Mouse (Mus musculus) adrenal gland, adult 18-20 months (tissue): ENCODE results near the gene Frs3. TPM values are rescaled to one million over a fixed set of nuclear protein-coding genes. Genes with fewer than 3 reads are reported as not detected.
A peak's percentile ranks its signal among the peaks of the same experiment; 100 is the strongest.
"Not testable (repeated sequence)": the region's sequence is repeated elsewhere in the genome, so short reads cannot be mapped to it uniquely, and the experiment has no call there.

Source experiments
- DNase-seq, 2 experiments: peaks; one replicate each; pipeline ENCODE4 v3.0.0; 2021 to 2022; ENCODE audit warnings: low spot score in 2 of 2
- long read RNA-seq, 2 experiments: library from polyadenylated mRNA; stranded (forward); transcript quantifications; one replicate each; pipeline ENCODE4 v2.0.0; 2021
- total RNA-seq, 2 experiments: library from RNA; stranded (reverse); gene quantifications; 1 replicate in 1 of 2; 2 replicates in 1 of 2; pipeline ENCODE4 v1.2.3; 2021

Frs3 gene
- total RNA-seq: 1 to 10 TPM; 4.9 to 7.1 TPM
- long read RNA-seq, experiment 1, partial matches to known transcripts: 1 of 8 reads
- long read RNA-seq, experiment 1, other reads (novel, unspliced or antisense): 3 of 8 reads
- long read RNA-seq, experiment 2, transcript Frs3-201 (7 exons, 2,144 nt): major isoform, 8 of 13 reads
- long read RNA-seq, experiment 2, partial matches to known transcripts: 1 of 13 reads
- long read RNA-seq, experiment 2, other reads (novel, unspliced or antisense): 4 of 13 reads

DNA sequence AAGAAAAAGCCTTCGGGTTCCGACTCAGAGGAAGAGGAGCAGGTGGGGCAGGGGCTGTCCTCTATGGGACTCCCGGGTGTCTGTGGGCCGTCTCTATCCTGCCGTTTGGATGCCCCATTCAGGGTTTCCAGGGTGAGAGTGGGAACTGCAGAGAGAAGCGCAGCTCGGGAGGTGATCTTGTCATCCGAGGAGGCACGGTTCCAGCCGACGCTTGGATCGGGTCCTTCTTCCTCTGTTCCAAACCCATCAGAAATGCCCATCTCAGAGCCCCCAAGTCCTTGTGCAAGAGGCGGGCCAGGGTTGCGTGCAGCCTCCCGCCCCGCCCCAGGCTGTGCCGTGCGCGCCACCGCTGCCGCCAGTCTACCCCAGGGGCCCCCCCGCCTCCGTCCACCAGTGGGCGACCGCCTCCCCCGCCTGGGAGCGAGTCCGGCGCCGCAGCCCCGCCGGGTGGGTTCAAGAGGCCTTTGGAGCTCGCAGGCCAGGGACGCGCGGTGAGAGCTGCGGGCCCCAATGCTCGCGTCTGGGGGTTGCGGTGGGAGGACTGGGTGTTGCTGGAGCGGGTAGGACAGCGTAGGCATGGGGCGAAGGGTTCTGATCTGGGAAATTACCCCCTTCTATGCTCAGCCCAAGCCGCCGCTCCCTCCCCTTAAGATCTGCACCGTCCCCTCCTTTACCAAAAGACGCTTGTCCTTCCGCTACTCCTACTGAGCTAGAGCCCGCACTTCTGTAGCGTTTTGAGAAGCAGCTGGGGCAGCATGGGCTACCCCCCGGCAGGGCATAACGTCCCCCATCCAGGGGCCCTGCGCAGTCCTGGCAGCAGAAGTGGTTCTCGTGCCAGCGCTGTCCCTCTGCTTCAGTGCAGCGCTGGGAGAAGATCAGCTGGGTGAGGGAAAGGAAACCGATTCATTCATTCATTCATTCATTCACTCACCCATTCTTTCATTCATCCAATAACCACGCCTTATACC lies at the start of gene Frs3:
Gene Frs3 (plus strand): TSS at position 423 of the 968 bp plus-strand sequence.
- DNase-seq: peak; percentile 69 to 76

DNA sequence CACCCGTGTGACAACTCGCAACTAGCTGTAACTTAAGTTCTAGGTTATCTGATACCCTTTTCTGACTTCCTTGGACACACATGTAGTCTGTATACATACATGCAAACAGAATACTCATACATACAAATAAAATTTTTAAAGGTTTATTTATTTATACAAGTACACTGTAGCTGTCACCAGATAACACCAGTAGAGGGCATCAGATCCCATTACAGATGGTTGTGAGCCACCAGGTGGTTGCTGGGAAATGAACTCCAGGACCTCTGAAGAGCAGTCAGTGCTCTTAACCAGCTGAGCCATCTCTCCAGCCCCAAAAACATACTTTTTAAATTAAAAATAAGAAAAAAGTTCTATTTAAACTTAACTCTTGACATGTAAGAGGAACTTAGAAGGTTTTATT lies 45.8 kb upstream of the Frs3 start:
- DNase-seq: no peak

DNA sequence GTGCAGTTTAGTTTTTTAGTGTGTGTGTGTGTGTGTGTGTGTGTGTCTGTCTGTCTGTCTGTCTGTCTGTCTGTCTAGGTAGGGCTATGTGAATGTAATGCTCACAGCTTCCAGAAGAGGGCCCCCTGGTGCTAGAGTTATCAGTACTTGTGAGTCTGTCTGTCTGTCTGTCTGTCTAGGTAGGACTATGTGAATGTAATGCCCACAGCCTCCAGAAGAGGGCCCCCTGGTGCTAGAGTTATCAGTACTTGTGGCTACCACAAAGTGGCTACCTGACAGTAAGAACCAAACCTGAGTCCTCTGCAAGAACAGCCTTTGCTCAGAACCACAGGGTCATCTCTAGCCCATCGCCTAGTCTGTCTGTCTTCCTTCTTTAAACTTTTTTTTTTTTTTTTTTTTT lies 42.1 kb upstream of the Frs3 start:
- DNase-seq: peak; percentile 25 to 43

DNA sequence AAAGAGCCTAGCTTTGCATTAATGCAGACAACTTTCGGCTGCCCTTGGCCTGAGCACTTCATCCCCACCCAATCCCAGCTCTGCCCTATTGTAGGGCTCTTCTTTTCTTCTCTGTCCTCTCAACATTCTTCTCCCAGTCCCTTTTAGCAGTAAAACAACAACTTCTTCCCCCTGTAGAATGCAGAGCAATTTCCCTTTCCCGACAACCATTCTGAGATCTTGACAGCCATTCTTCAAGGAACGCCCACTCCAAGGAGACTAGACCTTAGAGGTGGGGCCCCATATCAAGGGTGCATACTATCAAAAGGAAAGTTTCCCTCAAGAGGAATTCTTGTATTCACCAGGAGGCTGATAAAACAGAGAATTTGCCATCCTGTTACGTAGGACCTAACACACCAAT lies 39.9 kb upstream of the Frs3 start:
- no peak for DNase-seq

DNA sequence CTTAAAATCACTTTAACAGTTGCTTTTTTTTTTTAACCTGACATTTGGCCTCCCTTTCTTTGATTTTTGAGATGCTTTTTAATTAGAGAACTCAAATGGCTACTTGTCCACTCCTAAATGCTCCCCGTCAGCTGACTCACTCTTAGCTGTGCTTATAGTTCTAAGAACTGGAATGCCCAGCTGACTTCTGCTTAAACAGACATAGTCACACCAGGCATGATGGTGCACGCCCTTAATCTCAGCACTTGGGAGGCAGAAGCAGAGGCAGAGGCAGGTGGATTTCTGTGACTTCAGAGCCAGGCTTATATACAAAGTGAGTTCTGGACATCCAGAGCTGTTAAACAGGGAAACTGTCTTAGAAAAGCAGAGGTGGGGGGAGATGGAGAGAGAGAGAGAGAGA lies 36.9 kb upstream of the Frs3 start:
- no peak for DNase-seq

DNA sequence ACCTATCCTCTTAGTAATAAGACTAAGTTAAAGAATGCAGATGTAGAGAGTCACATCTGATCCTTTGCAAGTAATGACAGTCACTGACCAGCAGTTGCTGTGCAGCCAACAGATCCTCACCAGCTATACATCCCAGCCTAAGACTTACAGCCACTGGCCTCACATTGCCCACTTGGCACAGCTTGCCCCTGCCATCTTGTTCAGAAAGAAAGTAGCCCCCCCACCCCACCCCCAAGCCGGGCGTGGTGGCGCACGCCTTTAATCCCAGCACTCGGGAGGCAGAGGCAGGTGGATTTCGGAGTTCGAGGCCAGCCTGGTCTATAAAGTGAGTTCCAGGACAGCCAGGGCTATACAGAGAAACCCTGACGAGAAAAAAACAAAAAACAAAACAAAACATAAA lies 34.5 kb upstream of the Frs3 start:
- DNase-seq: not testable (repeated sequence)

DNA sequence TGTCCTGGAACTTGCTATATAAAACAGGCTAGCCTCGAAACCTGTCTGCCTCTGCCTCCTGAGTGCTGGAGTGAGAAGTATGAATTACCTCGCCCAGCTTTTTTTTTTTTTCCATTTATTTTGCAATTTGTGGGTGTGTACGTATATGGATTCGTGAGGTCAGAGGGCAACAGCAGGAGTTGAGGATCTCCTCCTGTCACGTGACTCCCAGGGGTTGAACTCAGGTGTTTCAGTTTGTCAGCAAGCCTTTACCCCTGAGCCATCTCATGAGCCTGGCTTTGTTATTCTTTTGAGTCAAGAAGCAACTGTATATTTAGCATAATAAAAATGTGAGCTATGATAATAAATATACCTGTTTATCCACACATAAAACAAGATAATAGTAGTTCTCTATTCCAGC lies 33.1 kb upstream of the Frs3 start:
- no peak for DNase-seq

DNA sequence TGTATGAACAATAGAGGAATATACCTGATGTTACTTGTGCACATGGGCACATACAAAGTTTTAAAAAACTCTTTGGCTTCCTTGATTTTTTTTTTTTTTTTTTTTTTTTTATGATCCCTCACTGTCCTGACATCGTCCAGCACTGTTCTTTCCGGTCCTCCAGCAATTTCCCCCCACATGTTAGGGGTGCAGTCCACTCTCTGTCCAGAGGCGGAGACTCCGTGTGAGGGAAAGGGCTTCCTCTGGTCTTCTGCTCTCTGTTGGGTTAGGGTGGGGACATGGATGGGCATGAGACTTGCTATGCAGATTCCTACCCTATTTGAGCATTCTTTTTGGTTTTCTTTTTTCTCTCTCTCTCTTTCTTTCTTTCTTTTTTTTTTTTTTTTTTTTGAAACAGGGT lies 30.9 kb upstream of the Frs3 start:
- no peak for DNase-seq

DNA sequence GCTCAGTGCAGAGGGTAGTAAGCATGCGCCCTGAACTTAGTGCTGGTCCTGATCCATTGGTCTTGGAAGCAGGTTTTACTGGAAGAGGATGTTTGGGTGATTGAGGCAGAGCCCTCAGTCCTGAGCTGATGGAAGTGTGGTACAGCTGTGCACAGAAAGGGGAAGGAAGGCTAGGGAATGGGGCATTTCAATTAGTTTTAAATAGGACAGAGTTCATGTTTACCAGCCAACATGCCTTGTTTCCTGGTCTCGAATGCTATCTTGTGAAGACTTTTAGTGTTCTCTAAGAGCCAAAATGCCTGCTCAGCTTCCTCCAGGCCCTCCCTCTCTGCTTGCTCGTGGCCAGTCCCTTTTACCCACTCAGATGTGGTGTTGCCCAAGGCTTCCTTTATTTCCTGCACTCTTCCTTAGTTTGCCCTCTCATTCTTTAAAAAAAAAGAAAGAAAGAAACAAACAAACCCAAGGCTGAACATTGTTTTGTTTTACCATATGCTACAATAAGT lies 30.0 kb upstream of the Frs3 start:
- no peak for DNase-seq

DNA sequence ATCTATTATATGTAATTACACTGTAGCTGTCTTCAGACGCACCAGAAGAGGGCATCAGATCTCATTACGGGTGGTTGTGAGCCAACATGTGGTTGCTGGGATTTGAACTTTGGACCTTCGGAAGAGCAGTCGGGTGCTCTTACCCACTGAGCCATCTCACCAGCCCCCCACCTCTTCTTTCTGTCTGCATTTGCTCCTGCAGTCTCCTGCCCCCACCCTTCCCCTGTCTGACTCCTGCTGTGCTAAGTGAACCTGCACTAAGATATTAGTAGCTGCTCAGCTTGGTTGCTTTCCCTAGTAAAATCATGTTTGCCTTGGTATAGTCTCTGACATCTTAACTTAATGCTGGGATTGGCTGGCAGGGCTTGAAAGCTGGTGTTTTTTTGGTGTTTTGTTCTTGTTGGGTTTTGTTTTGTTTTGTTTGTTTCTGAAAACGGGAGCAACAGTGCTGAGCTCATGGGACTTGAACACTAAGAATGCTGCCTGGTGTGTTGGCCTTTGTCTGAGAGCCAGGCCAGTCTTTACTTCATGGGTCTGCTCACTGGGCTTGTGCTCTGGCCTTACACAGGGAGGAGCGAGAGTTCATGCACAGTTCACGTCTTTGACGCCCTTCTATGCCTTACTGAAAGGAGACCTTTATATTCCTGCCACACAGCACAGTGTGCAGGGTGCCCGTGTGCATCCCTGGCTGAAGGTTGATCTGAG lies 25.7 kb upstream of the Frs3 start:
- DNase-seq: no peak

DNA sequence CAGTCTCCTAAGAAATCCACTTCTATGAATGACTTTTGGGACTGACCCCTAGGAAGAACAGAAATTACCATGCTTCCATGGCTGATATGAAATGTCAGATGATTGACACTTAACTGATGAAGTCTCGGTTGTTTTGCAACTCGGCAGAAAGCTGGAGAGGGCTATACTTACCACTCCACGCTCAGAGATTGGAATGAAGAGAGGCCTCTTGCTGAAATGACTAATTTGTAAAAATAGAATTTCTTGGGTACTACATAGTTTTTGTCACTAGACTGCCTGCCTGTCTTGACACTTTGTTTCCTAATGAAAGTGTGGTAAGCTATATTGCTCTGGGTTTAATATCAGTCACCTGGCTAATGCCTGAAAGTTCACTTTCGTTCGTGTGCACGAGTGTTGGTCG lies 24.4 kb upstream of the Frs3 start:
- DNase-seq: no peak

DNA sequence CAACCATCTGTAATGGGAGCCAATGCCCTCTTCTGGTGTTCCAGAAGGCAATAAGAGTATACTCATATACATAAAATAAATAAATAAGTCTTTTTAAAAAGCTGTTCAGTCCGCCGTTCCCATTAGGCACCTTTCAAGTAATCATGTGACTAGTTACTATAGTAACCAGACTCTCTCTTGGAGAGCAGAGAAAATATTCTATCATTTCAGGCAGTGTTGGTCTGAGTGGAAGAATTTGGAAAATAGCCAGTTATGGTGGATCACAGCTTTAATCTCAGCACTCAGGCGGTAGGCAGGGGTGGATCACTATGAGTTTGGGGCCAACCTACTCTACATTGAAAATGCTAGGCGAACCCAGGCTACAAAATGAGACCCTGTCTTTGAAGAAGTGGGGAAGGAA lies 19.7 kb upstream of the Frs3 start:
- no peak for DNase-seq

DNA sequence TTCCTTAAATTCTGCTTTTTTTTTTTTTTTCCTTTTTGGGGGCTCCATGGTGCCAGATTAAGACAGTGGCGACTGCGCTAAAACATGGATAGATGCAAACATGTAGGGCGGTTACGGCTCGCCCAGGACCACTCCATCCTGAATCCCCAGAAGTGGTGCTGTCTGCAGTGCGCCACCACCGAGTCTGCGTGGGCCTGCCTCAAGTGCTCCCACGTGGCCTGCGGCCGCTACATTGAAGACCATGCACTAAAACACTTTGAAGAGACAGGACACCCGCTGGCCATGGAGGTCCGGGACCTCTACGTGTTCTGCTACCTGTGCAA lies 16.9 kb upstream of the Frs3 start:
- DNase-seq: no peak

DNA sequence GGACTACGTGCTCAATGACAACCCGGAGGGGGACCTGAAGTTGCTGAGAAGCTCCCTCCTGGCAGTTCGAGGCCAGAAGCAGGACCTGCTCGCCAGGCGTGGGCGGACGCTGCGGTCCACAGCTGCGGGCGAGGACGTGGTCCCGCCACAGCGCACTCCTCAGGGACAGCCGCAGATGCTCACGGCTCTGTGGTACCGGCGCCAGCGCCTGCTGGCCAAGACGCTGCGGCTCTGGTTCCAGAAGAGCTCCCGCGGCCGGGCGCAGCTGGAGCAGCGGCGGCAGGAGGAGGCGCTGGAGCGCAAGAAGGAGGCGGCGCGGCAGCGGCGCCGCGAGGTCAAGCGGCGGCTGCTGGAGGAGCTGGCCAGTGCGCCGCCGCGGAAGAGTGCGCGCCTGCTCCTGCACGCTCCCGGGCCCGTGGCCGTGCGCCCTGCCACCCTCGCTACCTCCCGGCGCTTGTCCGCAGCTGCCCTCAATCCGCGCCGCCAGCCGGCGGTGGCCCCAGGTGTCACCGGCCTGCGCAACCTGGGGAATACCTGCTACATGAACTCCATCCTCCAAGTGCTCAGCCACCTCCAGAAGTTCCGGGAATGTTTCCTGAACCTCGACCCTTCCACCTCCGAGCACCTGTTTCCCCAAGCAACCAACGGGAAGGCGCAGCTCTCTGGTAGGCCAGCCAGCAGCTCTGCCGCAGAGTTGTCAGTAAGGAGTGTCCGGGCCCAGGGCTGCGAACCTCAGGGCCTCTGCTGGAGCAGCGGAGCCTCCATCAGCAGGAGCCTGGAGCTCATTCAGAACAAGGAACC lies 16.3 kb upstream of the Frs3 start:
- DNase-seq: peak; percentile 49 to 57

DNA sequence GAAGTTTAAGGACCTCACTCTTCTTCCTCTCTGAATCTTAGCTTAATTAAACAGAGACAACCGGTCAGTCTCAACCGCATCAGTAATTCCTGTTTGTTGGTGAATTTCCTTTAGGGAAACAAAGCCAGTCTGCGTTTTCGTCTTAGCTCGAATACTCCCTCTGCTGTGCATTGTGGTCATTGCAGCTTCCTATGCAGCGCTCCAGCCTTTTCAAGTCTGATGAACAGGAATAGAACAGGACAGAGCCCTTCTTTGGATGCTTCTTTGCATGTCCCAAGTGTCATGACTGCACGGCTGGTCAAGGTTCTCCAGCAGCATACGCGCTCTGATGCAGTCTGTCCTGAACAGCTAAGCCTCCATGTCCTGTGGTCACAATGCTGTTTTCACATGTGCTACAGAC lies 12.2 kb upstream of the Frs3 start:
- DNase-seq: peak; percentile 66 to 79

DNA sequence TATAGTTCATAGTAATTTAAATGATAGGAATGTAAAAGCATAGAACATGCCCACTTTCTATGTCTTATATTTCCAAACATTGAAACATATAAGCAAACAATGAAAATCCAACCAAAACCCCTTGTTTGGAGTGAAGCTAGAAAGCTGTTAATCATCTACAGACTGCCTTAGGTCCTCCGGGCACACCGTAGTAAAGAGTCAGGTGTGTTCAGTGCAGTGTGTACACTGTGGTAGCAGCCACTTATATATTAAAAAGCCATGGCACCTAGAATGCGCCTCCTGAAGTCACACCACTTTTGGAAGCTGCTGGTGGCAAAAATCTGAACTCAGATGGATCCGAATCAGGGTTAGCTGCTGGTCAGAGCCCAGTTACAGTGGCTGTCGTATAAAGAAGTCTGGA lies 10.6 kb upstream of the Frs3 start:
- no peak for DNase-seq

DNA sequence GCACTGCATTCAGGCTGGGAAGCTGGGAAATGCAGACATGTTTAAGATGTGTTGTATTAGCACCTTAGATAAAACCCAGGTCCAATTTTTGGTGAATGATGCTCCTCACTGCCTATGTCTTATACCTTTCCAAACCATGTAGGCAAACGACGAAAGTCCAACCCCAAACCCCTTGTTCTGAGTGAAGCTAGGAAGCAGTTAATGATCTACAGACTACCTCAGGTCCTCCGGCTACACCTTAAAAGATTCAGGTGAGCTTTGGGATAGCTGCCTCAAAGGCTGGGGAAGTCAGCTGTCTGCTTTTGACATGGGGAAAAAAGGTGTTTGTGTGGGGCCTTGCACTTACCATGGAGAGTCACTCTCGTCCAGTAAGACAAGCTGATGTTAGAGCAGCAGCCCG lies 10.1 kb upstream of the Frs3 start:
- DNase-seq: no peak

DNA sequence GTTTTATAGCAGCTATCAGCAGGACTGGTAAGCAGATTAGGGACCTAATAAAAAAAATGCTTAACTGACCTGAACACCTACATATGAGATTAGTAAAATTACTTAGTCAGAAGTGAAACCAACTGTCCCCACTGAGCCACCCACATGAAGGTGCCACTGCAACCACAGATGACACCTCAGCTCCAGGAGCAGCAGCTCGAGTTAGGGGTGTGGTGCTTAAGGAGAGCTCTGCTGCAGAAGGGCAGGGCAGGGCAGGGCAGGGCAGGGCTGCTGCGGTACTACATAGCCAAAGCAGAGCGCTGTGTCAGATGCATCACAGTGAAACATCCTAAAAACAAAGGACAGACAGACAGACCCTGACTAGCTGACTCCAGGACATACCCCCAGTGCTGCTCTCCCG lies 6.0 kb upstream of the Frs3 start:
- DNase-seq: no peak

DNA sequence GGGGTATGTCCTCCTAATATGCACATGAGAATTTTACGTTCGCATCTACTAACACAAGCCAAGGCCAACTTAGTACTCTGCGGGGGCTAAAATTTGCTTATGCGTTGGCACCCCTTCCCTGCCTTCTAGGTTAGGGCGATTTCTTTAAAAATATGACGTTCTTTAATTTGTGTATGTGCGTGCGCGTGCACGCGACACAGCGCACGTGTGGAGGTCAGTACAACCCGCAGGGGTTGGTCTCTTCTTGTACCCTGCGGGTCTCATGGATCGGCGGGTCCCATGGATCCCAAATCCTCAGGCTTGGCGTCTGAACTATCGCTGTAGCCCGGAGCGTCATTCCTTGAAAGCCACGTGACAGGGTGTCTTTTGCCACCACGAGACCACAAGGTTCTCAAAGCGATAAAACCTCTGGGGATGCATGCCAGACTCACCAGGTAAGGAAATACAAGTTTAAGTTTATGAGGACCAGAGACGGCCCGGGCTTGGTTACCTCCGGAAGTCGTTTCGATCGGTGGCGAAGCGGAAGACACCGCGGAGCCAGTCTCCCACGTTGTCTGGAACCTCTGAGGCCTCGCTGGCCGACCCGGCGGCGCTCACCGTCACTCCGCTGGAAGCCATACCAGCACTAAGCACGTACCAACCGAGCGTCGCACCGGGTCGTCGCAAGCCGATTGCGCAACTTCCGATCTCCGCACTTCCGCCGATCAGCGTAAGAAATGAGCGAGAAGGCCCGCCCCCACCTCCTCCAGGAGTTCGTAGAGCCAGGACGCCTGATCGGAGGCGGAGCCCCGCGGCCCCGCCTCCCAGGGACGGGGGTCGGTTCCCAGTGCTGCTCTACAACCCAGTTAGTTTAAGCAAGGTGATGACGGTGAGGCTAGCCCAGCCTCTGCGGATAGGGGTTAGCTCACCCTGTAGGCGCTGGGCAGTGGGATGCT lies 1.2 kb upstream of the Frs3 start:
- peak; percentile 89 to 90 for DNase-seq

DNA sequence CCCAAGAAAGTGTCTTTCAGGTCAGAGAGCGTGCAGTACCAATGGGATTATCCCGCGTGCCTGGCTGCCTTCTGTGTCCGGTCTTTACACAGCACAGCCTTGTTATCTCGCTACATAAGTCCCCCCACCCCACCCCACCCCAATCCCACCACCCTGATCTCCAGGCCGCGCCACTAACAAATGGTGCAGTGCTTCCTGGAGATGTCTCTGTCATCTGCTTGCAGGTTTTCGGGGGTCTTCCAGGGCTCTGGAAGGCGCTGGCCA lies 554 bp upstream of the Frs3 start, which contains the start of gene Tomm6:
Gene Tomm6 (minus strand): TSS at position 43 of the 264 bp plus-strand sequence.
- DNase-seq: no peak
